Mouse (Mus musculus) cerebellum, adult 11-12 months (tissue): Measurements from ENCODE around the gene Stk10.

Source experiments
- DNase-seq: peaks from one replicate; pipeline ENCODE4 v3.0.0; 2022

The Stk10 gene

DNA sequence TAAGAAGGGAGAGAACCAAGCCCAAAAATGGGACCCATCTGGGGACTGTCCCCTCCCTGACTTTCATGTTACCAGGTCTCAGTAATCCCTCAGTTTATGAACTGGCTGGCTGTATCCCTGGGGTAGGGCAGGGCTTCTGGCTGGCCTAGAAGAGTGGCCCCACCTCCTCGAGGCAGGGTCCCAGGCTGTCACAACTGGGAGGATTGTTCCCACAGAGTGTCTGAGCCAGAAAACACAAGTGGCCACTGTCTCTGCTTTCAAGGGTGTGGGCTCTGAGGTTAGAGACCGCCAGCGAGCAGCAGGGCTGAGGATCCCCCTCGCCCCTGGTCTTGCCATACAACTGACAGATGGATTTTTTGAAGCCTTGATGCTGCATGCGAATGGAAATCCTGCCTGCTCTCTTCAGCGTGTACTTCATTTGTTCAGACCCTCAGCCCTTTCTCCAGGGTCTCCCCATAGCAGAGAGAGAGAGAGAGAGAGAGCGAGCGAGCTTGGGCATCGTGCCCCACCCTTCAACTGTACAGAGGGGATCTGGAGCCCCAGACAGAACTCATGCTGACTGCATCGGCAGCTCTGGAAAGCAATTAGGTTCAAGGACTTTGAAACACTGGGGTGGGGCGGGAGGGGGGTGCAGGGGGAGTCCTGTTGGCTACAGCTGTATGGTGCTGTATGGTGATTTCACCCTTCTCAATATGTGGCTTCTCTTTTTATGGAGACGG is 18.6 kb downstream of the Stk10 start:
- no peak for DNase-seq

GRCm38 (mm10) chr11:32552401-32553090 is 19.4 kb downstream of the Stk10 start:
- DNase-seq = no peak

- DNase-seq = no peak
Observed at GRCm38 (mm10) chr11:32553311-32554140, 20.4 kb downstream of the Stk10 start.

DNA sequence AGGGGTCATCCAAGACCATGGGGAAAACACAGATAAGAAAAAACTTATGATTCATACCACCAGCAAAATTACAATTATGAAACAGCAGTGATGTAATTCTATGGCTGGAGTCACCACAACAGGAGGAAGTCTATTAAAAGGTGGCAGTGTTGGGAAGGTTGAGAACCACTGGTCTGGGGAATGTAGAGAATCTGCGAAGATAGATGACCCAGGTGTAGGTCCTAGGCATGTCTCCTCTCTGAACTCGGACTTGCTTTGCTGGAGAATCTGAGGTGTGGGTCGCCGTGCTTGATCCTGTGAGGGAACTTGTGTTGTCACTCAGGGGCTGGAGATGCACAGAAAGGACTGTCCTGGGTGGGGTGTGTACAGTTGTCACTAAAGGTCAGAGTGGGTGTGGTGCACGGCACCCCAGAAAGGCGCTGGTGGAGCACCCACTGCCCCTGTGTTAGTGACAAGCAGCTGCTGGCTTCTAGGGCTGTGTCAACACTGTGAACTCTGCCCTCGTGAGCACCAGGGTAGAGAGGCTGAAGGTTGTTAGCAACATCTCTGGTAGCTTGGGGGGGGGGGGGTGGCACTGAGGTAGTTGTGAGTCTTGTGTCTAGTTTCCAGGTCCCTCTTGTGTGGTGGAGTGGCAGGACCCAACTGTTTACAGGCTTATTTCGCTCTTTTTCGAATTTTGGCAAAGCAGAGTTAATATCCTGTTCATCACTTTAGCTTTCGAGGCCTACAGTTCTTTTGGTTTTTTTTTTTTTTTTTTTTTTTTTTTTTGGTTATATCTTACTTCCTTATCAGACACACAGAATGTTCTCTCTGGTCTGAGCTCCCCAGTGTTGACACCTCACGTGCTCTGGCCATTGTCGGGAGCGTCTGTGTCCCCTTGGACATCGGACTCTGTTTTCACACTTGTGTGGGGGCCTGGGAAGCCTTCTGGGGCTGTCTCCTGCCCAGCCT is 21.3 kb downstream of the Stk10 start:
- no peak for DNase-seq

GRCm38 (mm10) chr11:32555103-32555689 is 22.1 kb downstream of the Stk10 start:
- no peak for DNase-seq

GRCm38 (mm10) chr11:32556333-32556990 is 23.4 kb downstream of the Stk10 start:
- no peak for DNase-seq

- DNase-seq = no peak
Observed at GRCm38 (mm10) chr11:32558026-32558425, 24.9 kb downstream of the Stk10 start.

- DNase-seq = no peak
Observed at GRCm38 (mm10) chr11:32558677-32559076, 25.6 kb downstream of the Stk10 start.

DNA sequence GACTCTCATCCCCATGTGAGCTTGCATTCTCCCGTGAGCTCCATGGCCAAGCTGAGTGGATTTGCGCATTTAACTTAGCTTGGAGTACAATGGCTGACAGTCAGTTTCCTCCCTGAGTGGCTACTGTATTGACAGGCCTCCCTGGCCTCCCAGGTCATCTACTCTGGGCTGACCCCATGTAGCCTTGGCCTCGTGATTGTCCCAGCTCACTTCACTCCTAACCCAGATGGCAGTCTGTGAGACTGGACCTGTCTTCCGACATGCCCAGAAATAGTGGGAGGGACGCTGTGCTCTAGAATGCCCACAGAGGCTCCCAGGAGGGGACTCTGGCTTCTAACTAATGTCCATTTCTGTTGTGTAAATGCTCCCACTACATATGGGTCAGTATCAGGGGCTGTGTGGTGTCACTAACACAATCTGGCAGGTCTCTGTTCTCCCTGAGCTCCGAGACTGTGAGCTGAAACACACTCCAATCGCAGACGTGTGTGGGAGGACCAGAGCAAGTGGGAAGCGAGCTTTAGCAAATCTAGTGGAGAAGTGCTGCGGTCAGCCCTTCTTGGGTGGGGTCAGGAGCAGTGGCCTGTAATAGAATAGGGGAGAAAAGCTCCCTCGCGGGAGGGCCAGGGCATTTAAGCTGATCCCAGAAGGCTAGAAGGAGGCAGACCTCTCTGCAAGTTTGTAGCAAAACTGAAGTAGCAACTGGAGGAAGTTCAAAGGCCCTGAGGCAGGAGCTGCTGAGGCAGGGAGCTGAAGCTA is 27.1 kb downstream of the Stk10 start:
- DNase-seq = no peak

DNA sequence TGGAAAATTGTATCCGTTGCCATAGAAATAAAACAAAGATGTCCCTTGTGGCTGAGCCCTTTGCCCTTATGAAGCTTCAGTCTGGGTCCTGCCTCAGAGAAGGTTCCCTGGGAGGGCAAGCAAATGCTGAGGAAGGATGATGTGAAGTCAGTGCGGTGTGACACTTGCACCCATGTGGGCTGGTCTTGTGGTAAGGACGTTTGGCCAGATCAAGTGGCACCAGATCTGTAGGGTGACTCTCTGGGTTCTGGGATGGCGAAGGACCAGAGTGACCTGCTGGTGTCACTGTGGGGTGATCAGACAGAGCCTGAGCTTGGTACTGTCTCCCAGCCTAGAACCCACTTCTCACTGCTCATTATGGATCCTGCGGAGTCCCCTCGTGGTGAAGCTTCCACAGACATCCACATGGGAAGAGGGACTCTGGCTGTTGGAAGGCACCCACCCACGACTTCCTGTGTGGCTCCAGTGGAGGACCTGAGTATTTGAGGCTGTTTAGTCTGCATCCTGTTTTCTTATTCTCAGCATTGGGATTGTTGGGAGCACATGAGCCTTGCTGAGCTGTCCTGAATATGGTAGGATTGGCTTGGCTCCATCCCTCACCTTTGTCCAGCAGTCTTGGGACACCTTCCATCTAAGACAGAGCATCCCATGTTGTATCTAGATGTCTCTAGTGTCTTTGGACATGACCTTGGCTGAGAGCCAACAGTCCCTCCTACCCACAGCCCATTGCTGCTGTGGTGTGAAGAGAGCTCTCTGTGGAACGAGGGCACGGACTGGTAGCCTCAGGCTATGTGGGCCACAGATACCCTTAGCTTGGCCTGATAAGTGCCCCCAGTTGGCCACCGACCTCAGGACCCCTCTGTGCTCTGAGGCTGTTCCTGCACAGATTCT is 28.6 kb downstream of the Stk10 start:
- no peak for DNase-seq

DNA sequence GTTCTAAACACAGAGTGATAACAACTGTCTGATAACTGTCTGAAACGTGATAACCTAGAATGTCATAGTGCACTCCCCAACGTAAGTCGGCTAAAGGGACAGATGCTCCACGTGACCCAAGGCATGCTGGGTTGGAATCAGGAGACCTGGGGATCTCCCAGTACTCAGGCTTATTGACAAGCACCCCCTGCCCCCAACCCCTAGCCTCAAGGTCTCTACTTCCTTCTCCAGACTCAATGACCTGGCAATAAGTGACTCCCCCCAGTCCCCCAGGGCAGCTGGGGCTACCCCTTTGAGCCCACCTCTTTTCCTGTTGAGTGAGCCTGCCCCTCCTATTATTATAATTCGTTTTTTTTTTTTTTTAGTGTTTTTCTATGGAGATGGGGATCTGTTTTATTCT is 29.6 kb downstream of the Stk10 start:
- no peak for DNase-seq

DNA sequence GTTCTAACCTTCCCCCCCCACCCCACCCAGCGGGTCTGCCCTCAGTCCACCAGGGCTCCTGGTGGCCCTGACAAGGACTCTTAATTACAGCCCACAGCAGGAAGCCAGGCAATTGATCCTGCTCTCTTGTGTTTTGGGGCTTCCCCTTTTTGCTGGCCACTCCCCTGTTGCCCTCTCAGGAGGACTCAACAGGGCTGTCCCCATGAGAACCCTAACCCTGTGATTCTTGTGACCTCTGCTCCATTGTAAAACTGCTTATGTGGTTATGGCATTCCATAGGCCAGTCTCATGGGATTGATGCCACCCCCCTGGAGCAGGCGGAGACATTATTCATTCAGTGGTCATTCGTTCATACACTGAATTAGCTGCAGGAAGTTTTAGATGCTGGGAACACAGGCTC is 30.6 kb downstream of the Stk10 start:
- no peak for DNase-seq

- no peak for DNase-seq
Observed at GRCm38 (mm10) chr11:32564629-32565028, 31.5 kb downstream of the Stk10 start.

DNA sequence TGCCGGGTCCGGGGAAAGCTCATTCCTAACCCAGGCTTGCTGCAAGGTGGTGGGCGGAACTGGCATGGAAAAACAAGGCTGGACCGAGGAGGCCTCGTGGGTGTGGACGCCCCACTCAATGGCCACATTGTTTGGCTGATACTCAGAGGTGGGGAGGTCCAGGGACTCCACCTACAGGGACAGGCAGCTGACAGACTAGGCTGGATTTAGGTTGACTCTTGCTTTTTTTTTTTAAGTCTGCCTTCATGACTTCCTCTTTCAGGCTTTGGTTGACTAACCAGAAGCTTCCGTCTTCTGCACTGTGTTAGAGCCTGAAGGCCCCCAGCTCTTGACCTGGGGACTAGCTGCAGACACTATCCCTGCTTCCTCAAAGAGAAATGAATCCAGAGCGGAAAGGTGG is 32.0 kb downstream of the Stk10 start:
- no peak for DNase-seq

- DNase-seq = no peak
Observed at GRCm38 (mm10) chr11:32566184-32566583, 33.1 kb downstream of the Stk10 start.

DNA sequence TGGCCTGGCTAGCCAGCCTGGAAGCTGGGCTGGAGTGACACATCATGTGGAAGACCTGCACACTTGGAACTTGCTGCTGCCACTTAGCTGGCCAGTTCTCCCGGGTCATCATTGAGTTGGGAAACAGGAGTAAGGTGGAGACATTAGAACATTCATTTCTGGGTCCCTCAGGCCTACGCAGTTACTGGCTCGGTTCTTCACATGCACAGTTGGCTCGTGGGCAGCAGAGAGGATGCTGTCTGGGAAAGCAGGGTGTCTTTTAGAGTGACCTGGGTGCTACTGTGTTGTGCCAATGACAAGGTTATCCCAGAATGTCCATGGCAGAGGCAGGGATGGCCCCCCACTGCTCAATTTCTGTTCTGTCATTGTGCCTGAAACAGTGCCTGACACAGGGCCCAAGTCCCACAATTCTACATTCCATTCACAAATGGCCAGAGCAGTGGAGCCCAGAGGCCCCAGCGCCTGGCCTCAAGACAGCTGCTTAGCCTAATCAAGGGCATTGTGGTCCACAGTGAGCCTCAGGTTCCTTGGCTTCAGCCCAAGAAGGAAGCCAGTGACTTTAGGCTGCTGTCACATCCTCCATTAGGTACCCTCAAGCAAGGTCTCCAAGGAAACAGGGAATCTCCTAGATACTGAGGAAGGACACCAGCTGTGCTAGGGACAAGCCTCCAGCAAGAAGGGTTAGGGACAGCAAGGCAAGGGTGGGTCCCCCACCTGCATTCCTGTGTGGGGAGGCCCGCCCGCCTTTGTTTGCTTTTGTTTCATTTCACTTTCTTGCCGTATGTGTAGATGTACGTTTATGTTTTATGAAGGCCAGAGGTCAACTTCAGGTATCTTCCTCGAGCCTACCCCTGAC is 34.1 kb downstream of the Stk10 start:
- no peak for DNase-seq

- no peak for DNase-seq
Observed at GRCm38 (mm10) chr11:32568060-32568459, 35.0 kb downstream of the Stk10 start.

GRCm38 (mm10) chr11:32568637-32569293 is 35.7 kb downstream of the Stk10 start:
- no peak for DNase-seq
